Mouse (Mus musculus): ENCODE results near the gene Hba-a2. TPM values are rescaled to one million over a fixed set of nuclear protein-coding genes. Genes with fewer than 3 reads are reported as not detected.
"Not testable (repeated sequence)": the region's sequence is repeated elsewhere in the genome, so short reads cannot be mapped to it uniquely, and the experiment has no call there.

Hba-a2 gene
- polyA plus RNA-seq (2012; rRNA removed), result 4,753 and 6,821 TPM in 2 replicates

GRCm38 (mm10) chr11:32296203-32296602 lies at the start of gene Hba-a2:
TSS of gene Hba-a2 (plus strand) at chr11:32296489.
- DNase-seq (ENCODE audit: low read depth), result not testable (repeated sequence)

- DNase-seq (ENCODE audit: low read depth), result no peak
- TF ChIP-seq POLR2A (IDR thresholded peaks at IDR 0.05; ENCODE audit: borderline replicate concordance, extremely low read depth, insufficient read depth, insufficient read length, poor library complexity, severe bottlenecking), result no peak
- peak; percentile 30; the same call in 1 of the 2 replicates for TF ChIP-seq CTCF (IDR thresholded peaks at IDR 0.05; ENCODE audit: borderline replicate concordance, extremely low read depth, insufficient read depth, insufficient read length)
Measured at GRCm38 (mm10) chr11:32247068-32247467, 49.2 kb upstream of the Hba-a2 start.

GRCm38 (mm10) chr11:32248350-32248749 lies 47.9 kb upstream of the Hba-a2 start:
- no peak for DNase-seq (ENCODE audit: low read depth)
- TF ChIP-seq CTCF (IDR thresholded peaks at IDR 0.05; ENCODE audit: borderline replicate concordance, extremely low read depth, insufficient read depth, insufficient read length) (no peak), POLR2A (IDR thresholded peaks at IDR 0.05; ENCODE audit: borderline replicate concordance, extremely low read depth, insufficient read depth, insufficient read length, poor library complexity, severe bottlenecking) (no peak)

- TF ChIP-seq CTCF (IDR thresholded peaks at IDR 0.05; ENCODE audit: borderline replicate concordance, extremely low read depth, insufficient read depth, insufficient read length) (no peak), POLR2A (IDR thresholded peaks at IDR 0.05; ENCODE audit: borderline replicate concordance, extremely low read depth, insufficient read depth, insufficient read length, poor library complexity, severe bottlenecking) (no peak)
- DNase-seq (ENCODE audit: low read depth), result no peak
Measured at GRCm38 (mm10) chr11:32250880-32251763, 45.2 kb upstream of the Hba-a2 start.

- no peak for DNase-seq (ENCODE audit: low read depth)
- TF ChIP-seq CTCF (IDR thresholded peaks at IDR 0.05; ENCODE audit: borderline replicate concordance, extremely low read depth, insufficient read depth, insufficient read length) (no peak), POLR2A (IDR thresholded peaks at IDR 0.05; ENCODE audit: borderline replicate concordance, extremely low read depth, insufficient read depth, insufficient read length, poor library complexity, severe bottlenecking) (no peak)
Measured at GRCm38 (mm10) chr11:32253121-32253520, 43.2 kb upstream of the Hba-a2 start.

- no peak for TF ChIP-seq POLR2A (IDR thresholded peaks at IDR 0.05; ENCODE audit: borderline replicate concordance, extremely low read depth, insufficient read depth, insufficient read length, poor library complexity, severe bottlenecking)
- TF ChIP-seq CTCF (IDR thresholded peaks at IDR 0.05; ENCODE audit: borderline replicate concordance, extremely low read depth, insufficient read depth, insufficient read length), result no peak
- DNase-seq (ENCODE audit: low read depth), result no peak
Measured at GRCm38 (mm10) chr11:32256146-32256545, 40.1 kb upstream of the Hba-a2 start.

GRCm38 (mm10) chr11:32256566-32256965 lies 39.7 kb upstream of the Hba-a2 start:
- no peak for TF ChIP-seq POLR2A (IDR thresholded peaks at IDR 0.05; ENCODE audit: borderline replicate concordance, extremely low read depth, insufficient read depth, insufficient read length, poor library complexity, severe bottlenecking)
- TF ChIP-seq CTCF (IDR thresholded peaks at IDR 0.05; ENCODE audit: borderline replicate concordance, extremely low read depth, insufficient read depth, insufficient read length), result no peak
- DNase-seq (ENCODE audit: low read depth), result no peak

GRCm38 (mm10) chr11:32262674-32263415 lies 33.4 kb upstream of the Hba-a2 start:
- TF ChIP-seq POLR2A (IDR thresholded peaks at IDR 0.05; ENCODE audit: borderline replicate concordance, extremely low read depth, insufficient read depth, insufficient read length, poor library complexity, severe bottlenecking) (no peak), CTCF (IDR thresholded peaks at IDR 0.05; ENCODE audit: borderline replicate concordance, extremely low read depth, insufficient read depth, insufficient read length) (no peak)
- DNase-seq (ENCODE audit: low read depth), result no peak

- no peak for DNase-seq (ENCODE audit: low read depth)
- TF ChIP-seq POLR2A (IDR thresholded peaks at IDR 0.05; ENCODE audit: borderline replicate concordance, extremely low read depth, insufficient read depth, insufficient read length, poor library complexity, severe bottlenecking) (no peak), CTCF (IDR thresholded peaks at IDR 0.05; ENCODE audit: borderline replicate concordance, extremely low read depth, insufficient read depth, insufficient read length) (no peak)
Measured at GRCm38 (mm10) chr11:32265117-32265738, 31.1 kb upstream of the Hba-a2 start.

GRCm38 (mm10) chr11:32266194-32266593 lies 30.1 kb upstream of the Hba-a2 start:
- no peak for DNase-seq (ENCODE audit: low read depth)
- no peak for TF ChIP-seq POLR2A (IDR thresholded peaks at IDR 0.05; ENCODE audit: borderline replicate concordance, extremely low read depth, insufficient read depth, insufficient read length, poor library complexity, severe bottlenecking)
- no peak for TF ChIP-seq CTCF (IDR thresholded peaks at IDR 0.05; ENCODE audit: borderline replicate concordance, extremely low read depth, insufficient read depth, insufficient read length)

GRCm38 (mm10) chr11:32266776-32267175 lies 29.5 kb upstream of the Hba-a2 start:
- DNase-seq (ENCODE audit: low read depth), result no peak
- TF ChIP-seq CTCF (IDR thresholded peaks at IDR 0.05; ENCODE audit: borderline replicate concordance, extremely low read depth, insufficient read depth, insufficient read length) (no peak), POLR2A (IDR thresholded peaks at IDR 0.05; ENCODE audit: borderline replicate concordance, extremely low read depth, insufficient read depth, insufficient read length, poor library complexity, severe bottlenecking) (no peak)

All from brain, embryonic 14.5 days (tissue).